Mouse (Mus musculus): Measurements from ENCODE around the gene Sirpa.

GRCm38 (mm10) chr2:129622918-129623317, 30.3 kb downstream of the Sirpa start:
- no peak for TF ChIP-seq CTCF (IDR thresholded peaks at IDR 0.05; ENCODE audit: control insufficient read depth, insufficient read depth, insufficient replicate concordance, low read depth, low read length)
- no peak for TF ChIP-seq POLR2A (IDR thresholded peaks at IDR 0.05; ENCODE audit: control insufficient read depth, low read depth, low read length)
